Mouse (Mus musculus): Measurements from ENCODE around the gene Mettl8.

Gene Mettl8

GRCm38 (mm10) chr2:70932965-70933364, 122.4 kb downstream of the Mettl8 start:
- no peak for DNase-seq (ENCODE audit: low spot score in 2 of 2)

GRCm38 (mm10) chr2:70930631-70931288, 124.6 kb downstream of the Mettl8 start:
- DNase-seq (ENCODE audit: low spot score in 2 of 2): no peak

DNA sequence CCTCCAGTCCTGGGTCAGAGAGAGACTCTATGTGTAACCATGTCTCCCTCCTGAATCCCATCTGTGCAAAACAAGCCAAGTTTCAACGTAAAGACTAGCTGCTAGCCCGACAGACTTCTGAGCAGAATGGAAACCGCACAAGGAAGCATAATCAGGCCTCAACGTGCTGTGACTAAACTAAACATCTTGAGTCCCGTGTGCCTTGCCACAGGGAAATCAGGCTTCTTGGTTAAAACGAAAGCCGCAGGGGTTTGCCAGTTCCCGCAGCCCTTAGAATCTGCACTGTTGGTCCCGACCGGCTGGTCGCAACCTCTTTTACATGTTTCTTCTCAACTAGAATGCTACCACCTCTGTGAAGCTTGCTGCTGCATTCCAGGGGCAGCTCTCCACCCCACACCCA, 125.7 kb downstream of the Mettl8 start:
- DNase-seq (ENCODE audit: low spot score in 2 of 2): no peak

DNA sequence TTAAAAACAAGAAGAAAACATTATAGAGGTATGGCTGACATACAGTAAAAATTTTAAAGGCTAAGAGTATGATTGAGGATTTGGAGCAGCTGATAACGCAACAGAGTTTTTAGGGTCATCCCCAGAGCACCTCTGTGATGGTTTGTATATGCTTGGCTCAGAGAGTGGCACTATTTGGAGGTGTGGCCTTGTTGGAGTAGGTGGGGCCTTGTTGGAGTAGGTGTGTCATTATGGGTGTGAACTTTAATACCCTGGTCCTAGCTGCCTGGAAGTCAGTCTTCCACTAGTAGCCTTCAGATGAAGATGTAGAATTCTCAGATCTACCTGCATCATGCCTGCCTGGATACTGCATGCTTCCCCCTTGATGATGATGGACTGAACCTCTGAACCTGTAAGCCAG, 131.3 kb downstream of the Mettl8 start:
- no peak for DNase-seq (ENCODE audit: low spot score in 2 of 2)

- no peak for DNase-seq (ENCODE audit: low spot score in 2 of 2)
Measured at GRCm38 (mm10) chr2:70922814-70923213, 132.6 kb downstream of the Mettl8 start.

DNA sequence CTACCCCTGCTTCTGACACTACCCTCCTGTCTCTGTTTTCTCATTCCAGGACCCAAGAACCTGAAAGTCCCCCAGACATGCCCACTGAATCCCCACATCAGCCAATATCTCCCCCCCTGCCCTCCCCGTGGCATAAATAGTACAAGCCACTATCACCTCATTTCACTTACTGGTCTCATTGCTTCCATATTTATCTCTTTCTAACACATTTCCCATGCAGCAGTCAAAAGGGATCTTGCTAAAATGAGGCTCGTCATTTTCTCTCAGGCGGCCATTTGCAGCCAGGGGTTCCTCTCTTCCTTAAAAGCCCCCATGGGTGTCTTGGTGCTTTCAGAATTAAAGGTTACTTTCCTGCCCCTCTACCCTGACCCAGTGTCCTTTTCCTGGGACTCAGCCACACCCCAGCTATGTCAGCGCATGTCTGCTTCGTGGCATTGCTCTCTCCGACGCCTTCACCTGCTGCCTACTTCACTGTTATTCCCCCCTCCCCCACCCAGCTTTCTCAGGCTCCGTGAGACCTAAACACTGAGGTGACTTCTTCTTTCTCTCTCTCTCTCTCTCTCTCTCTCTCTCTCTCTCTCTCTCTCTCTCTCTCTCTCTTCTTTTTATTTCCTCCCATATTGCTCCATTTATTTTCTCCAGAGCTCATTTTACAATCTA, 134.3 kb downstream of the Mettl8 start:
- no peak for DNase-seq (ENCODE audit: low spot score in 2 of 2)

- no peak for DNase-seq (ENCODE audit: low spot score in 2 of 2)
Measured at GRCm38 (mm10) chr2:70919913-70920522, 135.4 kb downstream of the Mettl8 start.

GRCm38 (mm10) chr2:70918516-70918915, 136.9 kb downstream of the Mettl8 start:
- DNase-seq (ENCODE audit: low spot score in 2 of 2): no peak
